Mouse (Mus musculus): Measurements from ENCODE around the gene Col4a2. TPM values are rescaled to one million over a fixed set of nuclear protein-coding genes. Genes with fewer than 3 reads are reported as not detected.
"Not testable (repeated sequence)": the region's sequence is repeated elsewhere in the genome, so short reads cannot be mapped to it uniquely, and the experiment has no call there.

Col4a2 gene
- polyA plus RNA-seq, 1 experiment from 2014 or later = 27.8 TPM

- DNase-seq (ENCODE audit: low spot score) = no peak
Measured at GRCm38 (mm10) chr8:11457278-11457677, 144.7 kb downstream of the Col4a2 start.

GRCm38 (mm10) chr8:11457981-11458836, 145.6 kb downstream of the Col4a2 start:
- no peak for DNase-seq (ENCODE audit: low spot score)

- no peak for DNase-seq (ENCODE audit: low spot score)
Measured at GRCm38 (mm10) chr8:11459016-11459415, 146.4 kb downstream of the Col4a2 start.

- no peak for DNase-seq (ENCODE audit: low spot score)
Measured at GRCm38 (mm10) chr8:11460934-11461333, 148.3 kb downstream of the Col4a2 start.

GRCm38 (mm10) chr8:11461847-11462246, 149.2 kb downstream of the Col4a2 start:
- DNase-seq (ENCODE audit: low spot score) = no peak

- no peak for DNase-seq (ENCODE audit: low spot score)
Measured at GRCm38 (mm10) chr8:11462641-11463040, 150.0 kb downstream of the Col4a2 start.

GRCm38 (mm10) chr8:11463541-11463888, 150.9 kb downstream of the Col4a2 start:
- no peak for DNase-seq (ENCODE audit: low spot score)

- no peak for DNase-seq (ENCODE audit: low spot score)
Measured at GRCm38 (mm10) chr8:11463889-11464706, 151.5 kb downstream of the Col4a2 start.

GRCm38 (mm10) chr8:11464707-11464964, 152.0 kb downstream of the Col4a2 start:
- no peak for DNase-seq (ENCODE audit: low spot score)

- DNase-seq (ENCODE audit: low spot score) = no peak
Measured at GRCm38 (mm10) chr8:11465619-11466018, 153.0 kb downstream of the Col4a2 start.

GRCm38 (mm10) chr8:11466528-11466927, 153.9 kb downstream of the Col4a2 start:
- DNase-seq (ENCODE audit: low spot score) = not testable (repeated sequence)

- DNase-seq (ENCODE audit: low spot score) = peak; percentile 56
Measured at GRCm38 (mm10) chr8:11469095-11469494, 156.5 kb downstream of the Col4a2 start.

GRCm38 (mm10) chr8:11470694-11471093, 158.1 kb downstream of the Col4a2 start:
- no peak for DNase-seq (ENCODE audit: low spot score)

GRCm38 (mm10) chr8:11471309-11471708, 158.7 kb downstream of the Col4a2 start:
- DNase-seq (ENCODE audit: low spot score) = no peak

- DNase-seq (ENCODE audit: low spot score) = no peak
Measured at GRCm38 (mm10) chr8:11473072-11473471, 160.5 kb downstream of the Col4a2 start.

- no peak for DNase-seq (ENCODE audit: low spot score)
Measured at GRCm38 (mm10) chr8:11475397-11475796, 162.8 kb downstream of the Col4a2 start.

GRCm38 (mm10) chr8:11475876-11476275, 163.3 kb downstream of the Col4a2 start:
- DNase-seq (ENCODE audit: low spot score) = no peak

GRCm38 (mm10) chr8:11476338-11477177, 164.0 kb downstream of the Col4a2 start:
- DNase-seq (ENCODE audit: low spot score) = no peak

GRCm38 (mm10) chr8:11477178-11477553, 164.6 kb downstream of the Col4a2 start:
- DNase-seq (ENCODE audit: low spot score) = no peak

GRCm38 (mm10) chr8:11477811-11478761, 165.5 kb downstream of the Col4a2 start, which contains the start of gene Rab20:
Gene Rab20 (minus strand): TSS chr8:11478710.
- peak; percentile 44 for DNase-seq (ENCODE audit: low spot score)
